Mouse (Mus musculus) hindbrain, embryonic 11.5 days (tissue): ENCODE results near the gene Spata16. TPM values are rescaled to one million over a fixed set of nuclear protein-coding genes. Genes with fewer than 3 reads are reported as not detected.

Experiments
- ATAC-seq: fragments of 200-750 bp; cut with Nextera tagmentation; 2 replicates; pipeline ENCODE4 v1.8.0; 2017; ENCODE audit warnings: mild to moderate bottlenecking, moderate TSS enrichment, moderate library complexity; ENCODE audit not compliant: low FRiP score
- DNase-seq: peaks from one replicate; pipeline ENCODE4 v3.0.0-alpha.2; 2015; ENCODE audit warnings: low spot score
- H3K27ac ChIP-seq: fragments of 300-500 bp; sonication (generic); 2 replicates; pipeline ENCODE4 v1.5.1; 2014; ENCODE audit warnings: mild to moderate bottlenecking, low read depth, low read length
- H3K27me3 ChIP-seq: fragments of 300-500 bp; sonication (generic); 2 replicates; pipeline ENCODE4 v1.6.1; 2014; ENCODE audit warnings: mild to moderate bottlenecking, low read length, moderate library complexity, mixed read lengths; ENCODE audit not compliant: control insufficient read depth, insufficient read depth
- H3K36me3 ChIP-seq: fragments of 300-500 bp; sonication (generic); 2 replicates; pipeline ENCODE4 v1.6.1; 2014; ENCODE audit warnings: mild to moderate bottlenecking, low read length, moderate library complexity, mixed read lengths; ENCODE audit not compliant: control insufficient read depth, insufficient read depth
- H3K4me1 ChIP-seq: fragments of 300-500 bp; sonication (generic); replicated peaks from 2 replicates; pipeline ENCODE4 v1.6.1; 2014; ENCODE audit warnings: low read length, mixed read lengths; ENCODE audit not compliant: control insufficient read depth, insufficient read depth
- H3K4me2 ChIP-seq: fragments of 300-500 bp; sonication (generic); replicated peaks from 2 replicates; pipeline ENCODE4 v1.6.1; 2014; ENCODE audit warnings: mild to moderate bottlenecking, low read depth, low read length
- H3K4me3 ChIP-seq: fragments of 300-500 bp; sonication (generic); 2 replicates; pipeline ENCODE4 v1.5.1; 2014; ENCODE audit warnings: low read depth, low read length
- H3K9ac ChIP-seq: fragments of 300-500 bp; sonication (generic); 2 replicates; pipeline ENCODE4 v1.6.1; 2014; ENCODE audit warnings: low read depth, low read length
- H3K9me3 ChIP-seq: fragments of 300-500 bp; sonication (generic); 2 replicates; pipeline ENCODE4 v1.6.1; 2016; ENCODE audit warnings: low read length; ENCODE audit not compliant: control insufficient read depth
- WGBS: fragments of 180-500 bp; shearing (Covaris S2); extraction: QIAGEN DNeasy Blood & Tissue Kit; methylation state at CpG from one replicate; pipeline ENCODE4 v1.1.7; 2014; 5-methylcytosine and 5-hydroxymethylcytosine counted together
- polyA plus RNA-seq: library from polyadenylated mRNA; unstranded; fragments of >200 nt; fragmentation: Nextera tagmentation; extraction: Ambion mirVana; gene quantifications from 2 replicates; pipeline ENCODE4 v1.2.1, GENCODE M21; 2014

The Spata16 gene
- polyA plus RNA-seq, 1 experiment from 2014 or later: not detected

DNA sequence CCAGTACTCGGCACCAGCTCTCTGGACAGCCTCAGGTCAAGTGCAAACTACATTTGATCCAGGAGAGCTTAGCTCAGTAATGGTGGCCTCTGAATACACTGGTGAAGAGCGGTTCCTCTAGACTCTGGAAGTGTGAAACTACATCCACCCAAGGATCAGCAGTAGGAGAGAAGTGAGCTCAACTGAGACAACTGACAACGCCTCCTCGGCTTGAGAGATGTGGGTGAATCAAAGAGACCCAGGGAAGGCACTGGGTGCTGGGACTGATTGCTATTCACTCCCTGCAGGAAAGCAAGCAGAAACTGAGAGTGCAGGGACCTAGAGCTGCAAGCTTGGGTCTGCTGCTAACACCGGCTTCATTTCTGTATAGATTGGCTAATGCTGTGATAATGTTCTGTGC lies 210.5 kb downstream of the Spata16 start:
- Histone ChIP-seq H3K9ac (no peak overlapping the region), H3K27me3 (no peaks in the 10 kb centered on the region), H3K9me3 (no peaks in the 10 kb centered on the region), H3K36me3 (no peaks in the 10 kb centered on the region), H3K4me1 (no peaks in the 10 kb centered on the region), H3K27ac (no peak overlapping the region), H3K4me3 (no peak overlapping the region), H3K4me2 (no peak overlapping the region)
- DNase-seq (no peak), ATAC-seq (no peak)
- WGBS: 88% methylated on average over 5 of the region's 5 CpGs

DNA sequence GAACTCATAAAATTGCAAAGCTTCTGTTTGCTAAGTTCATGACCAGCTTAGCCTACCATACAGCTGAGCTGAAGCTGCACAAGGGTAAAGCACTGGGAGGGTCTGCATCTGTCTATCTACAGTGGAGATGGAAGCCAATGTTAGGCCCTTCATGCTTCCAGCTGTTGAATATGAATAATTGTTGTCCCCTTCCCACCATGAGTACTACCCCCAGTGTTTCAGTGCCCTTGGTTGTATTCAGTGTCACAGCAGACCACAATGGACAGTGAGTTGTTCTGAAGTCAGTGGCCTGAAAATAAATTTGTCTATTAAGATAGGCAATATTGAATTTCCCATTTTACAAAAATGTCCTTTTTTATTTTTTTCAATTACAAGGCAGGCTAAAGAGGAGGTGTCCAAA lies 212.8 kb downstream of the Spata16 start:
- Histone ChIP-seq H3K4me3 (no peak overlapping the region), H3K27ac (no peak overlapping the region), H3K4me1 (no peaks in the 10 kb centered on the region), H3K4me2 (no peak overlapping the region), H3K9ac (no peak overlapping the region), H3K36me3 (no peaks in the 10 kb centered on the region), H3K9me3 (no peaks in the 10 kb centered on the region), H3K27me3 (no peaks in the 10 kb centered on the region)
- ATAC-seq: no peak
- no peak for DNase-seq

DNA sequence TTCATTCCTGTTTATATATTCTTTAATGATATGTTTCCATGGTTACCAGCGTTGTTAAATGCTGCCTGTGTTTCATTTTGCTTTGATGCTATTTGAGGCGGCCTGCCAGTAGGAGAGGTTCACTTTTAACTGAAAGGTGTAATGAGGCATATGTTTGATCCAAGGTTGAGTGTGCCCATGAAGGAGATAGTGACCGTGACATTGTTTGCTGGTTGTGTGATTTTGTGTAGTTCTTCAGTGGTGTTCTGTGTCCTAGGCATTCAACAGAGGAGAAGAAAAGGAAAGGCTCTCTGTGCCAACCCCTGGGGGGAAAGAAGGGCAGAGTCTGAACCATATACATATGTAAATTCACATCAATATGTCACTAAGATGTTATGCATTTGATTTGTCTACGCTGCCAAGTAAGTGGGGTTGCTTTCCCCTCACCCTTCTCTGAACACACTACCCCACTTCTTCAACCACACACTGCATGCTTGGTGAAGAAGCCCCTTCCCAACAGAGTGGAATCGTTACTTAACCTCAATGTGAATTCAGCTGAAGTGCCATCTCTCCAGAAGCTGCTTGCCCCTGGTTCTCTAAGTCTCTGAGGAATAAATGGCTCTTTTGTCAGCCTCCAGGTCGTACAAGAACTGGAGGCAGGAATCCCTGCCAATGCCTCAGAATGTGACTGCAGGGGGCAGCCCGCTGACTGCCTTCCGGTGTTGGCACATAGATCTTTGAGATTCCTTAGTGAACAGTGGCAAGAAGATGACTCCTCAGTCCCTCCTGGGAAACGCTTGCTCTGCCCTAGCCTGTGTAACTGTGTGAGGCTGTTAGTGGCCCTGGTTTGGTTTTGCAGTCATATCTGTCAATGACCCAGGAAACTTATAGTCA lies 213.5 kb downstream of the Spata16 start:
- H3K9me3 ChIP-seq: no peaks in the 10 kb centered on the region
- H3K4me3 ChIP-seq: no peak overlapping the region
- no peaks in the 10 kb centered on the region for H3K36me3 ChIP-seq
- 0 out of 2 replicates have a peak, but pooled peaks have one; percentile 30 for ATAC-seq
- H3K9ac ChIP-seq: no peak overlapping the region
- H3K27me3 ChIP-seq: no peaks in the 10 kb centered on the region
- DNase-seq: no peak
- WGBS: 51% methylated on average over 9 of the region's 9 CpGs
- H3K4me2 ChIP-seq: no peak overlapping the region
- H3K4me1 ChIP-seq: no peaks in the 10 kb centered on the region
- no peak overlapping the region for H3K27ac ChIP-seq

DNA sequence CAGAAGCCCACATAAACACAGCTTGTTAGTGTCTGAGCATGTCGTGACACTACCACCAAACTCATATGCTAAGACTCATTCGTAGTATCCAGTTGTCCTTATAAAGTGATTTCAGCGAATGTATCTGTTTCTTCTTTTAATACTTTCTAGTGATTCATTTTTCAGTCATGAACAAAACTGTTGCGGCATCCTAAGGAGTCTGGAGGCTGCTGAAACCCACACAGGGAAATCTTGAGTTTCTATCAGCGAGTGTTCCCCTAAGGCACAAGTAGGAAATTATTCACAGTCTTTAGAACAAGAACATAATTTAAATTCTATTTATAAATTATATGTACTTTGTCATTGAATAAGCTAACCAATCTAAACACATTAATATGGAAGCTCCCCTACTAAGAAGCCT lies 216.1 kb downstream of the Spata16 start:
- H3K4me3 ChIP-seq: no peak overlapping the region
- H3K9me3 ChIP-seq: no peaks in the 10 kb centered on the region
- H3K27ac ChIP-seq: no peak overlapping the region
- DNase-seq (no peak), ATAC-seq (no peak)
- H3K36me3 ChIP-seq: no peaks in the 10 kb centered on the region
- H3K9ac ChIP-seq: no peak overlapping the region
- whole genome bisulfite sequencing: 93% methylated on average over 5 of the region's 5 CpGs
- no peaks in the 10 kb centered on the region for H3K4me1 ChIP-seq
- no peak overlapping the region for H3K4me2 ChIP-seq
- no peaks in the 10 kb centered on the region for H3K27me3 ChIP-seq

DNA sequence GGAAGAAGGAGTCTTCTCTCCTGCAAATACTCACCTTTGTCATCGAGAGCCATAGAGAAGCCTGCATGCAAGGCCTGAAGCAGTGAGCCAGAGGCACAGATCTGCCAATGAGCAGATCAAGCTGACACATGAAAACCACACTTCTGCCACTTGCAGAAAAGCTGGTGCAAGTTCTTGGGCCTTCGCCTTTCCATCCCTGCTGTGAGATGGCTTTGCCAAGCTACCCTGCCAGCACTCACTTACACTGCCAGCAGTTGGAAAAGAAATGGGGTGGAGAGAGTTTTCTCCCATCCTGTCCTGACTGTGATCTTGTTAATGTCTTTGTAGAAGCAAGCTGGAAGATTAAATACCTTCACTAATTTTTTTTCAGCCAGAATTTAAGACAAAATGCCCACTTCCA lies 237.3 kb downstream of the Spata16 start:
- Histone ChIP-seq H3K27ac (no peak overlapping the region), H3K9me3 (no peaks in the 10 kb centered on the region), H3K4me2 (no peak overlapping the region), H3K4me1 (no peaks in the 10 kb centered on the region), H3K36me3 (no peaks in the 10 kb centered on the region), H3K4me3 (no peak overlapping the region), H3K27me3 (no peaks in the 10 kb centered on the region), H3K9ac (no peak overlapping the region)
- ATAC-seq: no peak
- no peak for DNase-seq
- 79% methylated on average over 2 of the region's 2 CpGs for WGBS

DNA sequence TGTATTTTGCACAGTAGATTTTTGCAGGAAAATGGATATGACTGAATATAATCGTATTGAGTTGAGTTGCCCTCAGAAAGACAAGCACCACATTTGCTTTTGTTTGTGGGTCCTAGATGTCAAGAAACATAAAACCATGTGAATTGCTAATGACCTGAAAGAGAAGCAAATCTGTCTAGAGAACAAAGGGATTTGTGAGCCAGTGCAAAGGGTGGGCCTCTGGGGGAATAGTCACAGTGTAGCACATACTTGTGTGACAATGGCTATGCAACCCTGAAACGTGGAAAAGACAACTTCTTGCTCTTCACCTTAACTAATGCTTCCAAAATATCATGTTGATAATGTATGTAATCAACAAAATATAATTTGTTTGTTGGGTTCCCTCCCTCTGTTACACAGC lies 239.9 kb downstream of the Spata16 start:
- 44% methylated on average over 2 of the region's 2 CpGs for WGBS
- Histone ChIP-seq H3K36me3 (no peaks in the 10 kb centered on the region), H3K27me3 (no peaks in the 10 kb centered on the region), H3K27ac (no peak overlapping the region), H3K4me1 (no peaks in the 10 kb centered on the region), H3K9ac (no peak overlapping the region), H3K4me2 (no peak overlapping the region), H3K4me3 (no peak overlapping the region), H3K9me3 (no peaks in the 10 kb centered on the region)
- ATAC-seq (no peak), DNase-seq (no peak)

DNA sequence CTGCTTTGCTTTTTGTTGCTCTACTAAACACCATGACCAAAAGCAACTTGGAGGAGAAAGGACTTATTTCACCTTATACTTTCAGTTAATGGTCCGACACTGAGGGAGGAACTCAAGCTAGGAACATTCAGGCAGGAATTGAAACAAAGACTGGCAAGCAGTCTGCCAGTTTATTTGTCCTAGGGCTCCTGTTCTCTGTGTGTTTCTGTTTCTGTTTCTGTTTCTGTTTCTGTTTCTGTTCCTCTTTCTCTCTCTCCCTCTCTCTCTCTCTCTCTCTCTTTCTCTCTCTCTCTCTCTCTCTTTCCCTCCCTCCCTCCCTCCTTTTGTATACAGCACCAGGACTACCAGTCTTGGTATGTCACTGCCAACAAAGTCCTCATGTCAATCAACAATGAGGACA lies 279.2 kb downstream of the Spata16 start:
- Histone ChIP-seq H3K9me3 (no peaks in the 10 kb centered on the region), H3K36me3 (no peaks in the 10 kb centered on the region), H3K27ac (no peak overlapping the region), H3K9ac (no peak overlapping the region), H3K4me3 (no peak overlapping the region), H3K27me3 (no peaks in the 10 kb centered on the region), H3K4me1 (no peaks in the 10 kb centered on the region), H3K4me2 (no peak overlapping the region)
- 80% methylated on average over 1 of the region's 1 CpGs for WGBS
- ATAC-seq: no peak
- DNase-seq: no peak

DNA sequence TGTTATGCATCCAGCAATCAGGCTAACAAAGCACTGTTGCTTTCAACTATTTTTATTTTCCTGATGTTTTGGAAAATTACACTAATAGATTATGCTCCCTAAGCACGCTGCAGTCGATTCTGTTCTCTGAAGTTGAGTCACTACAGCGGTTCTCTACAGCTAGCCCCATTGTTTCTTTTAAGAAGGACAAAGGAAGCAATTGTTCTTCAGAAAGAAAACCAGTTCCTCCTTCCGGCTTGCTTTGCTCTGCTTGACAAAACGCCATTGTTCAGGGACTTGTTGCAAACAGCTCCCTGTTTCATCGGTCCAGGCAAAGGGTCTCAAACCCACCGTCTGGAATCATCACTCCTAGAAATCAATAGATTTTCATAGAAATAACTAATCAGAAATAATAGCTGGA lies 283.6 kb downstream of the Spata16 start:
- Histone ChIP-seq H3K36me3 (no peaks in the 10 kb centered on the region), H3K27ac (no peak overlapping the region), H3K4me1 (no peaks in the 10 kb centered on the region), H3K27me3 (no peaks in the 10 kb centered on the region), H3K9ac (no peak overlapping the region), H3K9me3 (no peaks in the 10 kb centered on the region), H3K4me2 (no peak overlapping the region), H3K4me3 (no peak overlapping the region)
- 39% methylated on average over 7 of the region's 7 CpGs for WGBS
- ATAC-seq (no peak), DNase-seq (peak; percentile 5)

DNA sequence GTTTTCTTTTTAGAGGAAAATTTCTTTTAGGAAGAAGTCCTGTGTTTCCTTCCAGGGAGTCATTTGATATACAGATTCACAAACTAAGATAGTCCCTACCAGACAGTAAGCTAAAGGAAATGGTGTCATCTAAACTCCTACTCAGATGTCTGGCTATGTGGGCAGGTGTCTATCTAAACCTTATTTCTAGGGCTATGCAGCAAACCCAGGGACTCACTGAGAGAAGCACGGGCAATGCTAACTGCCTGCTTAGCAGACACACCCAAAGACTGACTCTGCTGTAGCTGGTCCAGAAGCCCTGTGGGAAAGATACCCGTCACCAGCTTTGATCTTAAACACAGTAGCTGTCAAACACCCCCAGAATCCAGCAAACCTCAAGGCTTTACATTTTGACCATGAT lies 284.2 kb downstream of the Spata16 start:
- Histone ChIP-seq H3K27ac (no peak overlapping the region), H3K4me1 (no peaks in the 10 kb centered on the region), H3K9ac (no peak overlapping the region), H3K4me3 (no peak overlapping the region), H3K27me3 (no peaks in the 10 kb centered on the region), H3K9me3 (no peaks in the 10 kb centered on the region), H3K36me3 (no peaks in the 10 kb centered on the region), H3K4me2 (no peak overlapping the region)
- ATAC-seq (no peak), DNase-seq (no peak)
- WGBS: 88% methylated on average over 2 of the region's 2 CpGs
